Mouse (Mus musculus): Measurements from ENCODE around the gene Psmd2. TPM values are rescaled to one million over a fixed set of nuclear protein-coding genes. Genes with fewer than 3 reads are reported as not detected.

The Psmd2 gene
- 355 and 359 TPM in 2 replicates for polyA plus RNA-seq (2015; fragmentation: Nextera tagmentation; extraction: Ambion mirVana)

DNA sequence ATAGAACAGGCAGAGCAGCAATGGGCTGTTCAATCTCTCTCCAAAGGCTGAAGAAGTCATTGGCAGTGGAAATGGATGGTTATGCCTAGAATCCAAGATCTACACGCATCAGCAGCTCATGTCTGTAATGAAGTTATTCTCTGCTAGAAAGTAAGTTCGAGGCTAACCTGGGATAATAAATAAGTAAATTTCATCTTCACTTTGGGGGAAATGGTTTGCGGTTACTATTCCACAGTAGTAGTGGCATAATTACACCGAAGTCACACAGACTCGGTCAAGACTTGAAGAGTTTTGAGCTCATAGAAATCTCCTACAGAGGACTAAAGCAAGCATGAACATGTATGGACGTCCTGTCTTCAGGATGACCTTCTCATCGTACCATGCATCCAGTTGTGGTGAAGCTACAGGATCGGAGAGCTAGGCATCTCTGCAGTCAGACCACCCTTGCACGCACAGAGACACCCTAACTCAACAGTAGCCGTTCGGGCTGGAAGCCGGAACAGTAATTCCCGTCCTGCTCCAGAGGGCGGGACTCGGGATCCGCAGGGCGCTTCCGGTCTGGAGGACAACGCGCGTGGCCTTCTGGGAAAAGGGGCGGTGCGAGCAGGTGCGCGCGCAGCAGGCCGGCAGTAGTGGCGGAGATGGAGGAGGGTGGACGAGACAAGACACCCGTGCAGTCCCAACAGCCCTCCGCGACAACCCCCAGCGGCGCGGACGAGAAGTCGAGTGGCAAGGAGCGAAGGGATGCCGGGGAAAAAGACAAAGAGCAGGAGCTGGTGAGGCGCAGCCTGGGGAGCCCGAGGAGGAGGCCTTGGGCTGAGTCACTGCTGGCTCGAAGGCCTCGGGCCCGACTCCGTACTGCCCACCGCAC is at the start of gene Psmd2:
Gene Psmd2 (plus strand): TSS at position 577 of the 871 bp plus-strand sequence.
- peak; percentile 98 for ATAC-seq (replicated peaks)
- Histone ChIP-seq H3K9me3 (no peaks in the 10 kb centered on the region), H3K27ac (peak within 1 kb of the TSS; percentile 83), H3K36me3 (replicated peaks) (peaks cover 18% of the 10 kb centered on the region; the same call in 1 of the 2 replicates), H3K4me3 (peak within 1 kb of the TSS; percentile 90), H3K9ac (peak within 1 kb of the TSS; percentile 80), H3K4me1 (peaks cover 23% of the 10 kb centered on the region), H3K27me3 (replicated peaks) (no peaks in the 10 kb centered on the region), H3K4me2 (peak within 1 kb of the TSS; percentile 93)
- 2% methylated on average over 46 of the region's 46 CpGs for WGBS

GRCm38 (mm10) chr16:20604705-20605104 is 46.7 kb upstream of the Psmd2 start:
- Histone ChIP-seq H3K27me3 (replicated peaks) (no peaks in the 10 kb centered on the region), H3K4me2 (no peak overlapping the region), H3K9ac (no peak overlapping the region), H3K4me1 (peaks cover 20% of the 10 kb centered on the region), H3K36me3 (replicated peaks) (peaks cover 29% of the 10 kb centered on the region), H3K27ac (no peak overlapping the region), H3K4me3 (no peak overlapping the region), H3K9me3 (no peaks in the 10 kb centered on the region)
- peak; percentile 13; the same call in 1 of the 2 replicates for ATAC-seq (replicated peaks)
- 60% methylated on average over 9 of the region's 9 CpGs for WGBS

DNA sequence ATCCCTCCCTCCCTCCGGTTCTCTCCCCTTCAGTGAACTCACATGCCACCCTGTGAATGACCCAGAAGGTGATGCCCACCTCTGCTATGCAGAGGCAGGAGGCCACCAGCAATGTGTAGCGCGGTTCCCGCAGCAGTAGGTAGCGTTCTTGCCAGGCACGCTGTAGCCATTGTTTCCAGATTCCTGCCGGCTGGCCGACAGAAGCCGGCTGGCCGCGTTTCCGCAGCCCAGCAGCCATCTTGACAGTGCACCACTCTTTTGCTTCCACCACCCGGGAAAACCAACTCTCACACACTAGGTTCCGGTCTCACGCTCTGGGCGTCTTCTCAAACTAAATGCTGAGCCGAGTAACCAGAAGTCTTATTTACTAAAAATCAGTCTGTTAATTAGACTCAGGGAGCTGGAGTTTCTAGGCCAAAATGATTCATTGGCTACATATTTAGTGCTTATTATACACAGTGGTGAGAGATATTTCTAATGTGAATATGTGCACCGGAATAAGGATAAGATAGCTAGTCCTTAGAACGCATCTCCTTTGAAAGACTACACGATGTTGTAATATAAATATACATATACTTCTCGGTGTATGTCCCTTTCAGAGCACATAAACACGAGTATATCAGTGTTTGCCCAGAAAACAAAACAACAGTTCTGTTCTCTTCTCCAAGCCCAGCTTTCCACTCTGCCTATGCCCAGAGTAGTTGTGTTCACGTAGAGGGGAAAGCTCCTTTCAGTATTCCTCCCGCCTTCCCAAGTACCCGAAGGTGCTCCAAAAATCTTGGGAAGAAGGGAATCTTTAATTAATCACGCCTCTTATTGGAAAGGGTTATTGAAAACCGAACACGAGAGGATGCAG is 40.7 kb upstream of the Psmd2 start:
- Histone ChIP-seq H3K4me3 (peak overlapping the region; percentile 71), H3K27me3 (replicated peaks) (no peaks in the 10 kb centered on the region), H3K9ac (peak overlapping the region; percentile 88), H3K4me2 (peak overlapping the region; percentile 91), H3K27ac (peak overlapping the region; percentile 85), H3K9me3 (no peaks in the 10 kb centered on the region), H3K4me1 (peaks cover 29% of the 10 kb centered on the region), H3K36me3 (replicated peaks) (peaks cover 16% of the 10 kb centered on the region)
- under 1% methylated on average over 28 of the region's 28 CpGs for WGBS
- peak; percentile 79 for ATAC-seq (replicated peaks)

DNA sequence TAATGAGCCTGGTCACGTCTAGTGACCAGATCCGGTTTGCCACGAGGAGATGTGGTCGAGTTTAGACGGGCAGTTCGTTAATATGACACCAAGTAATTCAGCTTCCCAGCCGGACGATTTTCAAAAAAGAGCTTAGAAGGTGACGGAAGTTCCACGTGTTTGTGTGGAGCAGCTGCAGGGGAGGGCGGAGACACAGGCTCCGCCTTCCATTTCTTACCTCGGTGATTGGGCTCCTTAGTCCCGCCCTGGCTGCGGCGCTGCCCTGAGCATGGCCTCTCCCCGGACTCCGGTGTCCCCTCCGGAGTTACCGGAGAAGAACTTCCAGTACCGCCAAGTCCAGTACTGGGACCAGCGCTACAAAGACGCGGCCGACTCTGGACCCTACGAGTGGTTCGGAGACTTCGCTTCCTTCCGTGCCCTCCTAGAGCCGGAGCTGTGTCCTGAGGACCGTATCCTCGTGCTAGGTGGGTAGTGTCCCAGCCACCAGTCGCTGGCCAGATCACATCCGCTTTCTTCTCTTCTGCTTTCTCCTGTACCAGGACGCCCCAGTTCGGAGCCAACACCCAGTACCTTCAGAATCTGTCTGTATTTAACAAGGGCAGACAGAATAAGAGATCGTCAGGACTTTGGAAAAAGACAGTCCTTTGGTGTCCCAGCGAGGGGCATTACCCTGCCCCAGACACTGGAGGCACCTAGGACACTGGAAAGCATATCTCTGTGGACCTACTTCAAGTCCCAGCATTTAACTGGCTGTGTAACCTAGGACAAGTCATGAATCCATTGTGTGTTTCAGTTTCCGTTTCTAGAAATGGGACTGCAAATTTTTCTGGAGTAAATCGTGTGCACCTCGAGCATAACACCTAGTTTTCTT is 39.9 kb upstream of the Psmd2 start, which contains the start of the genes Eef1akmt4, Gm49333 and Alg3:
Gene Eef1akmt4 (plus strand): TSS at position 237 of the 871 bp plus-strand sequence.
Gene Gm49333 (plus strand): TSS at position 254 of the 871 bp plus-strand sequence.
Gene Alg3 (minus strand): TSS at position 379 of the 871 bp plus-strand sequence.
- Histone ChIP-seq H3K9me3 (no peaks in the 10 kb centered on the region), H3K4me2 (peak within 1 kb of the TSS; percentile 91), H3K36me3 (replicated peaks) (peaks cover 9% of the 10 kb centered on the region; the same call in 1 of the 2 replicates), H3K27me3 (replicated peaks) (no peaks in the 10 kb centered on the region), H3K4me1 (peaks cover 29% of the 10 kb centered on the region), H3K27ac (peak within 1 kb of the TSS; percentile 85), H3K4me3 (peak within 1 kb of the TSS; percentile 71), H3K9ac (peak within 1 kb of the TSS; percentile 88)
- ATAC-seq (replicated peaks): peak; percentile 95
- 2% methylated on average over 41 of the region's 41 CpGs for WGBS

DNA sequence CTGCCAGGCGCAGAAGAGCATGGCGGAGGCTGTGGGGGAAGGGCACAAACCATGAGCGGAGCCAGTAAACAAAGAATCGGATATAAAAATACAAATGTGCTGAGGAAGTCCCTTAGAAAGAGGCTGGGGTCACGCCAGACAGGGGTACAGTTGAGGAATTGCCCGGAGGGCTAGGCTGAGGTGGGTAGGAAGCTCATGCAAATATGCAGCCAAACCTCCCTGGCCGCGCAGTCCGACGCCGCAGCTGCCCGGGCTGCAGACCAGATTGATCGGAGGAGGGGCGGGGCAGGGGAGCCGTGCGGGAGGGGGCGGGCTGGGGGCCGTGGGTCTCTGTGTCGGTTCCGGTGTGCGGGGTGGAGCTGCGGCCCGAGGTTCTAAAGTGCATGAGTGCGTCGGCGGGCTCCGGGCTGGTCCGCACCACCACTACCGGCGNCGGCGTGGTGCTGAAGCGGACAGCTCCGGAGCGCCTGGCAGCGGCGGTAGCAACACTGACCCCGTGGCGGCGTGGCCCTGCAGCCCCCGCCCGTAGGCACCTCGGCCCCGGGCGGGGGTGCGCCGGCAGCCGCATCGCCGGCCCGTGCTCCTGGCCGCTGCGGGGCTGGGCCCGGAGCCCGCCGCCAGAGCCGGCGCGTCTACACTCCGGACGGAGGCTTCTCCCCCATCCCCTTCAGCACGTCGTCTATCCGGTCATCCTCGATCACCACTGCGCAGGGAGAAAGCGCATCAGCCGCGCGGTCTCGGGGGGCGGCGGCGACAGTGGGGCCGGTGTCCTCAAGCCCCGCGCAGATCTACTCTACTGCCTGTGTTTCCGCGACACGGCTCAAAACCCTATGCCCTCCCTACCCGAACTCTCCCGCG is 31.7 kb upstream of the Psmd2 start:
- peak overlapping the region; percentile 93 for H3K27ac ChIP-seq
- no peaks in the 10 kb centered on the region for H3K27me3 ChIP-seq (replicated peaks)
- peak; percentile 25 for ATAC-seq (replicated peaks)
- peak overlapping the region; percentile 87 for H3K9ac ChIP-seq
- H3K36me3 ChIP-seq (replicated peaks): peaks cover 3% of the 10 kb centered on the region; the same call in 1 of the 2 replicates
- no peaks in the 10 kb centered on the region for H3K9me3 ChIP-seq
- peaks cover 28% of the 10 kb centered on the region for H3K4me1 ChIP-seq
- peak overlapping the region; percentile 93 for H3K4me2 ChIP-seq
- H3K4me3 ChIP-seq: peak overlapping the region; percentile 95
- WGBS: under 1% methylated on average over 75 of the region's 83 CpGs

GRCm38 (mm10) chr16:20620399-20620735 is 31.1 kb upstream of the Psmd2 start:
- Histone ChIP-seq H3K4me3 (peak overlapping the region; percentile 95), H3K27ac (peak overlapping the region; percentile 93), H3K4me2 (peak overlapping the region; percentile 93), H3K9ac (peak overlapping the region; percentile 87), H3K9me3 (no peaks in the 10 kb centered on the region), H3K27me3 (replicated peaks) (no peaks in the 10 kb centered on the region), H3K36me3 (replicated peaks) (peaks cover 3% of the 10 kb centered on the region; the same call in 1 of the 2 replicates), H3K4me1 (peaks cover 28% of the 10 kb centered on the region)
- WGBS: 0% methylated on average over 9 of the region's 9 CpGs
- peak; percentile 2 for ATAC-seq (replicated peaks)

DNA sequence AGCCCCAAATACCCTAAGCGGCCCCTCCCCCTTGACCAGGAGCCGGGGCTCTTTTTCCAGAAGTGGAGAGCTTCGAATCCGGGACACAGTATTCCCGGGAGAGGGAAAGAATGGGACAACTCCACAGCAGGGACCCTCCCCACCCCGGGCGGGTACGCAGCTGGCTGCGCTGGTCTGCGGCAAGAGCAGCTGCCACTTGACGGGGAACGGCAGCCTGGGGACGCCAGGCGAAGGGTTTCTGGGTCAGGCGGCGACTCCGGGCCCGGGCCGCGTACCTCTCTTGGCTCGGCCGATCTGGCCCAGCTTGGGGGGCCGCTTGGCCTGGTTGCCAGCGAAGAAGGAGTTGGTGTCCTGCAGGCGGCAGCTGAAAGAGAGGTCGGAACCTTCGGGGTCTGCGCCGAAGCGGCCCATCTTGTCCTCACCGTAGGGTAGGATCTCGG is 30.7 kb upstream of the Psmd2 start:
- H3K27ac ChIP-seq: peak overlapping the region; percentile 93
- H3K27me3 ChIP-seq (replicated peaks): no peaks in the 10 kb centered on the region
- H3K9me3 ChIP-seq: no peaks in the 10 kb centered on the region
- peak; percentile 21 for ATAC-seq (replicated peaks)
- H3K4me2 ChIP-seq: peak overlapping the region; percentile 93
- WGBS: under 1% methylated on average over 32 of the region's 32 CpGs
- H3K9ac ChIP-seq: peak overlapping the region; percentile 87
- H3K36me3 ChIP-seq (replicated peaks): peaks cover 3% of the 10 kb centered on the region; the same call in 1 of the 2 replicates
- peak overlapping the region; percentile 95 for H3K4me3 ChIP-seq
- peaks cover 28% of the 10 kb centered on the region for H3K4me1 ChIP-seq

DNA sequence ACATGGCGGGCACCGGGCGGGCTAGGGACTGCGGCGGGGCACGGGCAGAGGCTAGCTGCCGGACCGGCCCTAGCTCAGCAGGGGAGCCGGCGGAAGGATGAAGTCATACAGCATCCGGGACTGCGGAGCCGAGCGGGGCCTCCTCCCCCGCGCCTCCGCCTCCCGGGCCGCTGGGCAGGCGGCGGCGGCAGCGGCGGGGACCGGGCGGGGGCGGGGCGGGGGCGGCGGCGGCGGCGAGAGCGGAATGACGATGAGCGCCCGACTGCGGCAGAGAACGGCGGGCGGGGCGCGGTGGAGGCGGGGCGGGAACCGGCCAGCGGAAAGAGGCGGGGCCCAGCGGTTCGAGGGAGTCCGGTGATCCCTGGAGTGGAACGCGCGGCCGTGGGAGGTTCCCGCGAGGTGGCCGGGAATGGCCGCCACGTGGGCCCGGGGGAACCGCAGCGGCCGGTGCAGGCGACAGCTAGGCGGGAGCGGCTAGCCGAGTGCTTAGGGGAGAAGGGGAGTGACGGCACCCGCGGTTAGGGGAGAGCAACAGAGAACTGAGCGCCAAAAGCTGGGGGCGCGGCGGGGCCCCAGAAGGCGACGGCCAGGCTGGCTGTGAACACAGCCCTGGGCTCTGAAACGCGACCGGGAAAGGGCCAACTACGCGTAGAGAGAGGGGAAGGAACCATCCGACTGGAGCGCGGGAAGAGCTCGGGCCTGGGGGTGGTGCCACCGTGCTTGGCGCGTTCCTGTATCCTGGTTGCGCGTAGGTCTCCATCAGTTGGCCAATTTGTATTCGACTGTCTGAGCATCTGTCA is 30.1 kb upstream of the Psmd2 start, which contains the start of gene Camk2n2:
Gene Camk2n2 (minus strand): TSS at position 97 of the 800 bp plus-strand sequence.
- Histone ChIP-seq H3K4me1 (peaks cover 28% of the 10 kb centered on the region), H3K27me3 (replicated peaks) (no peaks in the 10 kb centered on the region), H3K9me3 (no peaks in the 10 kb centered on the region), H3K27ac (peak within 1 kb of the TSS; percentile 93), H3K4me3 (peak within 1 kb of the TSS; percentile 95), H3K36me3 (replicated peaks) (peaks cover 3% of the 10 kb centered on the region; the same call in 1 of the 2 replicates), H3K9ac (peak within 1 kb of the TSS; percentile 87), H3K4me2 (peak within 1 kb of the TSS; percentile 93)
- ATAC-seq (replicated peaks): peak; percentile 59
- whole genome bisulfite sequencing: 0% methylated on average over 90 of the region's 92 CpGs

GRCm38 (mm10) chr16:20621991-20622685 is 29.3 kb upstream of the Psmd2 start:
- peak; percentile 79 for ATAC-seq (replicated peaks)
- peak overlapping the region; percentile 93 for H3K4me2 ChIP-seq
- peaks cover 28% of the 10 kb centered on the region for H3K4me1 ChIP-seq
- H3K4me3 ChIP-seq: peak overlapping the region; percentile 95
- H3K9ac ChIP-seq: peak overlapping the region; percentile 87
- no peaks in the 10 kb centered on the region for H3K27me3 ChIP-seq (replicated peaks)
- no peaks in the 10 kb centered on the region for H3K9me3 ChIP-seq
- under 1% methylated on average over 36 of the region's 37 CpGs for WGBS
- peak overlapping the region; percentile 93 for H3K27ac ChIP-seq
- no peaks in the 10 kb centered on the region; the same call in 1 of the 2 replicates for H3K36me3 ChIP-seq (replicated peaks)
